Mouse (Mus musculus) mouse embryonic stem cell (cell line): ENCODE data around the gene Cuedc1.

ENCODE experiments used
- in situ Hi-C, 2 experiments: fragments of 300-500 bp; cut with MboI; formaldehyde crosslinking; loops; 1 replicate in 1 of 2; 3 replicates in 1 of 2; pipeline ENCODE4 v1.14.3; 2019 to 2020; ENCODE audit warnings: low sequenced_read_pairs in 2 of 2, low pct_unique_long_range_greater_than_20kb in 1 of 2, mixed read lengths in 1 of 2; ENCODE audit not compliant: unreplicated experiment in 1 of 2

The Cuedc1 gene

GRCm38 (mm10) chr11:88139256-88139861 is 41.5 kb downstream of the Cuedc1 start:
- in situ Hi-C loops = no loop called here

DNA sequence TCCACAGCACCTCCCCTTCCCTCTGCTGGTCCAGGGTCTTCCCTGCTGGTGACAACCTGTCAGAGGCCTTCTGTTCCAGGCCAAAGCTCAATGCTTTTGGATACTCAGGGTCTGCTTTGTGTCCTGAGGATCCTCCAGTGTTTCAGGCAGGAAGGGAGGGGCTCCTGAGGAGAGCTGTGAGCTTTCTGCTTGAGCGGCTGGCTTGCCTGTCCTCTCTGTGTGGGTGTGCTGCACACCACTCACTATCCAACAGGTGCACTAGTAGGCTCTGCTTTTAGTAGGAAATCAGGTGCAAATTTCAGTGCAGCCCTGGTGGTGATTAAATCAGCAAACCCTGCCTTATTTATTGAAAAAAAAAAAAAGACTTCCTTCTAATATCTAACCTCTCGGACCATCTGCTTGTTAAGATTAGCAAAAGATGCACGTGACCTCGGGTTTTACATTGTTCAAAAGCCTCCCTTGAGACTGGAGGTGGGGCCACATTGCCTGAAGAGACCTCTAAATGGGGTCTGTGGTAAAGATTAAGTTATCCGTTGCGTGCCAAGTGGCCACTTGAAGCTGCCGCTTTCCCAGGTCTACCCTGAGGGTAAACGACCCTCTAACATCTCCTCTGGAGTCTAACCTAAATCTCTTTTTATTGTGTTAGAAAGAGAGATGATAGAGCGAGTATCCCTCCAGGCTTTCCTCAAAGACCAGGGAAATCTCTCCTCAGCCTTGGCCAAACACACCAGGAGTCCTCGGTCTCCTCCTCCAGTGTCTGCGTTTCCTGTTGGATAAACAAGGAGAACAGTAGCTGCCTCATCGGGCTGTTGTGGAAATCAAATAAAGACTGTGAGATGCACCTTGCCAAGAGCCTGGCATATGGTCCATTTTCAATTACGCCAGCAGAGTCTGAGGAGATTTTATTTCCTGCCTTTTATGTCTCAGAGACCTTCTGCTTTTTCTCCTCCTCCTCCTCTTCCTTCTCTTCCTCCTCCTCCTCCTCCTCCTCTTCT is 42.5 kb downstream of the Cuedc1 start:
- in situ Hi-C loops = no loop called here

DNA sequence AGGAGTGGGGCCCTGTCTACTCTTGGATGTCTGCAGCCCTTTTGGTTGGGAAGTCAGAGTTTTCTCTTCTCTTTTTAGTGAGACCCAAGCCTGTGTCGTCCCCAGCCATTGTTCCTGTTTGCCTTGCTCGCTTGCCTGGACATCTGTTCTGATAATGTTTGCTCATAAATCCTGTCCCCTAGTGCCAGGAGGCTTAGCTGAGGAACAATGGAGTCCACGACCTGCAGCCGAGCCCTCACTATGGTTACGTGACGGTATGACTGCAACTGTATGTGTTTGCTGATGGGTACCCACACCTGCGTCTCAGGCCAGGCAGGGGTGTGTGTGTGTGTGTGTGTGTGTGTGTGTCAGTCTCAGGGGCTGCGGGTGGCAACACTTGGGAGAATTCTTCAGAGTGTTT is 44.5 kb downstream of the Cuedc1 start:
- in situ Hi-C loops = no loop called here

GRCm38 (mm10) chr11:88144100-88144499 is 46.2 kb downstream of the Cuedc1 start:
- in situ Hi-C loops = no loop called here

- in situ Hi-C loops = no loop called here
These were observed 47.6 kb downstream of the Cuedc1 start for GRCm38 (mm10) chr11:88145214-88146006.

- in situ Hi-C loops = no loop called here
These were observed 48.6 kb downstream of the Cuedc1 start for GRCm38 (mm10) chr11:88146264-88147060.

GRCm38 (mm10) chr11:88147388-88147787 is 49.5 kb downstream of the Cuedc1 start:
- in situ Hi-C loops = no loop called here

DNA sequence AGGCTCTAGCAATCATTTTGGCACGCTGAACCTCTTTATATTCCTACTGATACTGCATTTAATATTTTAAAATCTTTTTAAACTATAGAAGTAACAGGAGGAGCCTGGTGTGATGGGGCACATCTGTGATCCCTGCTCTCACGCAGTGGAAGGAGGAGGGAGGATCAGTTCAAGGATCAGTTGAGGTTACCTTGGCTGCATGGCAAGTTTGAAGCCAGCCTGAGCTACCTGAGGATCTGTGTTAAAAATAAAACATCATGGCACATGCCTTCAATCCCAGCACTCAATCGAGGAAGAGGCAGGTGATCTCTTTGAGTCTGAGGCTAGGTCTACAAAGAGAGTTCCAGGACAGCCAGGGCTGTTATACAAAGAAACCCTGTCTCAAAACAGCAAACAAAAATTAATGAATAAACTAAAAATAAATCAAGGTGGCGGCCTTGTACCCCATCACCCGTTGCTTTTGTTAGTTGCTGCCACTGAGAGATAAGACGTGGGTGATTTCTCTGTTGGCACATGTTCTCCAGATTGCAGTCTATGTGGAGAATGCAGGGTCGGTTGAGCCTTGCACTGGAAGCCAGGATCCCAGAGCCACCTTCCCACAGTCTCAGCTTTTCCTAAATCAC is 50.3 kb downstream of the Cuedc1 start:
- in situ Hi-C loops = no loop called here

GRCm38 (mm10) chr11:88148638-88149279 is 50.9 kb downstream of the Cuedc1 start:
- in situ Hi-C loops = no loop called here

- in situ Hi-C loops = no loop called here
These were observed 53.7 kb downstream of the Cuedc1 start for GRCm38 (mm10) chr11:88151379-88152155.

DNA sequence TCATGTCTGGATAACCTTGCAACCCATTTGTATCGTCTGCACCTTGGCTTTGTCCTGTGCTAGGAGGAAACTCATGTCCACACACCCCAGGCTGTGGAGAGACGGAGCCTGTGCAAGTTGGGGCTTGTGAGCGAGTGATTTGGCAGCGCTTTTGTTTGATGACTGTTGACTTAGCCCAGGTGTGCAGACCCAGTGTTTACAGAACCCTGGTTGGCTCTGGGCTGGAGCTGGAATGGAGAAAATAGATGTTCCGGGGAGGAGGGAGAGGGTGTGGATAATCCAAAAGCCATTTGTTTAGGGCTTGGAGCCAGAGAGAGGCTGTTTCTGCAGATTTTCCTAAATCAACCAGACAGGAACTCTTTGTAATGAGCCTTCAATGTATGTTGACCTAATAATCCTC is 56.0 kb downstream of the Cuedc1 start:
- in situ Hi-C loops = no loop called here

DNA sequence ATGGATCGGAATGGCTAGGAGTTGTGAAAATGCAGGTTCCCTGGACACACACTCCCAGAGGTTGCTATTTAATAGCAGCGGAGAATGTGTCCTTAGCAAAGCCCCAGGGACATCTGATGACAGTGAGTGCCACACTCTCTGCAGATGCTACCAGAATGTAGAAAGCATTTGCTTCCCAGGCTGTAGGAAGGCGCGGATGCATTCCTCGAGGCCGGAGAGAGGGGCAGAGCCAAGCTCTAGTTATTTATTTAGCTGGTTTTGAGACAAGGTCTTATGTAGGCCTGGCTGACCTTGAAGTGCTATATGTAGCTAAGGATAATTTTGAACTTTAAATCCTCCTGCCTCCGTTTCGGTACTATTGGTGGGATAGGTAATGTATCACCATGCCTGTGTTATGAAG is 56.6 kb downstream of the Cuedc1 start:
- in situ Hi-C loops = no loop called here

DNA sequence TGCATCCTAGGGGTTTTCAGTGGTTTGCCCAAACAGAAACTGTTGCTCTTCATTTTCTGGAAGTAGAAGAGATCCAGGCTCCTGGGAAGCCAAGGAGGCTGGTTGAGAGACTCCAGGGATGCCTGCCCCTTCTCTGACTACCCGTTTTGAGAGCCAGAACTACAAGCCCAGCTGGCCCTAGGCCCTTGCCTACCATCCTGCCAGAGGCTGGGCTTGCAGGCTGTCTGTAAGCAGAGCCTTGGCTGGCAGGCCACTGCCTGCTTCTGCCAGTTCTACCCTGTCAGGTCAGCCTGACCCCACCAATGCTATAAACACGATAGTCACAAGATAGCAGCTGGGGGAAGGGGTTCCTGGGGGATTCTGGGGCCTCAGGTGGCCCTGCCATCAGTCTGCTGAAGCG is 57.6 kb downstream of the Cuedc1 start:
- in situ Hi-C loops = no loop called here

DNA sequence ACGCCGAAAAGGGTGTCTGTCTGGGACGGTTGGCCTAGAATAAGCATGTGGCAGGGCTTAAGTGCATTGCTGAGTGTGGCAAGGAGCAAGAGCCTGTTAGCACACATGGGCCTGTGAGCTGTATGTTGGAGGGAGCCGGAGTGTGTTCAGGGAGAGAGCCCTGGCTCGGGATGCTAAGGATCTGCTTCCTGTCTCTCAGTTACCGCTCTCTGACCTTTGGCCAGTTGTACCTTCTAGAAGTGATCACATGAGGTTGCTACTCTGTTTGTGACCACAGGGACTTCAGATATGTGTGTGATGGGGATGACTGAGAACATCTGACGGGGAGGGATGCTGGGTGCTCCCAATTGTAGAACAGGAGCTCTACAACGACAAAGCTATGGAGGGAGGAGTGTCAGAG is 58.1 kb downstream of the Cuedc1 start:
- in situ Hi-C loops = no loop called here

- in situ Hi-C loops = no loop called here
These were observed 58.5 kb downstream of the Cuedc1 start for GRCm38 (mm10) chr11:88156403-88156802.

DNA sequence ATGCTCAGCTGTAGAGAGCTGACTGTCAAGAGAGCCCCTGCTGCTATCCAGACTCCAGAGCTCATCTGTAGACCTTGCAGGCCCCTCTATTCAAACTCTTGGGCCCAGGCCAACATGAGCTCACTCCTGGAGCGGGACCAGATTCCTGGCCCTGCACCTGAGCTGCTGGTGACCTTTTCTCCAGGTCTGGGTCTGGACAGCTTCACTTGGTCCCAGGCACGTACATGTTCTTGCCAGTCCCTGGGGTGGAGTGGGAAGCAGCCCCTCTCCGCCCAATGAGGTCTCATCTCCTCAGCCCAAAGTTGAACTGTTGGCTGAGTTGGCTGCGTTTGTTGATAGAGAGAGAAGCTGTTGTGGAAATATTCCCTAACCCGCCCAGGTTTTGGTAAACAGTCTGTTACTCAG is 61.0 kb downstream of the Cuedc1 start:
- in situ Hi-C loops = no loop called here

- in situ Hi-C loops = no loop called here
These were observed 61.5 kb downstream of the Cuedc1 start for GRCm38 (mm10) chr11:88159389-88159788.
